Mouse (Mus musculus): ENCODE measurements around the gene Lmna. TPM values are rescaled to one million over a fixed set of nuclear protein-coding genes. Genes with fewer than 3 reads are reported as not detected.

Lmna gene
- total and polyA plus RNA-seq, 2 experiments, result 28.2 to 44.7 TPM

DNA sequence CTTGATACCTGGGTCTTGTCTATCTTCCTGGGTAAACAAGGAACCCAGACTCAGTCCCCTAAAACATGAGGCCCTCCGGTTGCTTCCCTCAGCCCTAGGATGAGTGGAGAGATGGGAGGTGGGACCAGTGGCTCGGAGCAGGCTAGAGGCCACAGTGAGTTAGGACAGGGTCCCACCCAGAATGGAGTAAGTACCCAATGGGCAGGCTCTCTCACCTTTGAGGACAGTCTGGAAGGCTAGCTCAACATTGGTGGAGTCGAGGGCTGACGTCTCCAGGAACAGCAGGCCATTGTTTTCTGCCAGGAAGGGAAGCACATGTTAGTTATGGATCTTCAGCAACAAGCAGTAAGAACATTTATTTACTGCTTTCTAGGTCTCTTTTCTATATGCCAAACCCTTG, 32.7 kb upstream of the Lmna start:
- H3K79me2 ChIP-seq (ENCODE audit: control insufficient read depth, insufficient read depth, low read length), result no peaks in the 10 kb centered on the region
- H3K27ac ChIP-seq (replicated peaks; ENCODE audit: insufficient read depth, low read depth, low read length), result no peak overlapping the region
- H3K4me3 ChIP-seq (ENCODE audit: insufficient read depth, low read depth, low read length), result no peak overlapping the region
- DNase-seq (ENCODE audit: extremely low read depth, low read depth, low spot score), result no peak
- H3K36me3 ChIP-seq (ENCODE audit: control insufficient read depth, insufficient read depth, low read length), result no peaks in the 10 kb centered on the region
- no peak for TF ChIP-seq CTCF (IDR thresholded peaks at IDR 0.05; ENCODE audit: low read depth, low read length)
- TF ChIP-seq POLR2A (IDR thresholded peaks at IDR 0.05; ENCODE audit: extremely low read depth, insufficient read depth, low read length), result no peak
- H3K27me3 ChIP-seq (ENCODE audit: control insufficient read depth, insufficient read depth, low read length), result no peaks in the 10 kb centered on the region
- H3K9ac ChIP-seq (ENCODE audit: low read depth, low read length), result no peak overlapping the region
- H3K4me1 ChIP-seq (ENCODE audit: control insufficient read depth, insufficient read depth, low read length), result no peaks in the 10 kb centered on the region
- WGBS, result 91% methylated on average over 4 of the region's 4 CpGs

- Histone ChIP-seq H3K36me3 (ENCODE audit: control insufficient read depth, insufficient read depth, low read length) (no peaks in the 10 kb centered on the region), H3K79me2 (ENCODE audit: control insufficient read depth, insufficient read depth, low read length) (no peaks in the 10 kb centered on the region), H3K9ac (ENCODE audit: low read depth, low read length) (no peak overlapping the region), H3K4me3 (ENCODE audit: insufficient read depth, low read depth, low read length) (no peak overlapping the region), H3K27me3 (ENCODE audit: control insufficient read depth, insufficient read depth, low read length) (no peaks in the 10 kb centered on the region), H3K27ac (replicated peaks; ENCODE audit: insufficient read depth, low read depth, low read length) (no peak overlapping the region), H3K4me1 (ENCODE audit: control insufficient read depth, insufficient read depth, low read length) (no peaks in the 10 kb centered on the region)
- TF ChIP-seq CTCF (IDR thresholded peaks at IDR 0.05; ENCODE audit: low read depth, low read length) (no peak), POLR2A (IDR thresholded peaks at IDR 0.05; ENCODE audit: extremely low read depth, insufficient read depth, low read length) (no peak)
- WGBS, result 88% methylated on average over 7 of the region's 7 CpGs
- DNase-seq (ENCODE audit: extremely low read depth, low read depth, low spot score), result no peak
These were observed 32.1 kb upstream of the Lmna start for GRCm38 (mm10) chr3:88541622-88542401.

GRCm38 (mm10) chr3:88540085-88540484, 30.3 kb upstream of the Lmna start:
- no peaks in the 10 kb centered on the region for H3K79me2 ChIP-seq (ENCODE audit: control insufficient read depth, insufficient read depth, low read length)
- WGBS, result 86% methylated on average over 5 of the region's 5 CpGs
- no peaks in the 10 kb centered on the region for H3K27me3 ChIP-seq (ENCODE audit: control insufficient read depth, insufficient read depth, low read length)
- no peak for TF ChIP-seq POLR2A (IDR thresholded peaks at IDR 0.05; ENCODE audit: extremely low read depth, insufficient read depth, low read length)
- TF ChIP-seq CTCF (IDR thresholded peaks at IDR 0.05; ENCODE audit: low read depth, low read length), result no peak
- H3K36me3 ChIP-seq (ENCODE audit: control insufficient read depth, insufficient read depth, low read length), result no peaks in the 10 kb centered on the region
- H3K9ac ChIP-seq (ENCODE audit: low read depth, low read length), result no peak overlapping the region
- no peak for DNase-seq (ENCODE audit: extremely low read depth, low read depth, low spot score)
- no peak overlapping the region for H3K27ac ChIP-seq (replicated peaks; ENCODE audit: insufficient read depth, low read depth, low read length)
- H3K4me3 ChIP-seq (ENCODE audit: insufficient read depth, low read depth, low read length), result no peak overlapping the region
- no peaks in the 10 kb centered on the region for H3K4me1 ChIP-seq (ENCODE audit: control insufficient read depth, insufficient read depth, low read length)

GRCm38 (mm10) chr3:88539397-88539796, 29.6 kb upstream of the Lmna start:
- Histone ChIP-seq H3K36me3 (ENCODE audit: control insufficient read depth, insufficient read depth, low read length) (no peaks in the 10 kb centered on the region), H3K4me3 (ENCODE audit: insufficient read depth, low read depth, low read length) (no peak overlapping the region), H3K4me1 (ENCODE audit: control insufficient read depth, insufficient read depth, low read length) (no peaks in the 10 kb centered on the region), H3K79me2 (ENCODE audit: control insufficient read depth, insufficient read depth, low read length) (no peaks in the 10 kb centered on the region), H3K9ac (ENCODE audit: low read depth, low read length) (no peak overlapping the region), H3K27ac (replicated peaks; ENCODE audit: insufficient read depth, low read depth, low read length) (no peak overlapping the region), H3K27me3 (ENCODE audit: control insufficient read depth, insufficient read depth, low read length) (no peaks in the 10 kb centered on the region)
- WGBS, result 60% methylated on average over 3 of the region's 3 CpGs
- no peak for DNase-seq (ENCODE audit: extremely low read depth, low read depth, low spot score)
- TF ChIP-seq CTCF (IDR thresholded peaks at IDR 0.05; ENCODE audit: low read depth, low read length) (no peak), POLR2A (IDR thresholded peaks at IDR 0.05; ENCODE audit: extremely low read depth, insufficient read depth, low read length) (no peak)

DNA sequence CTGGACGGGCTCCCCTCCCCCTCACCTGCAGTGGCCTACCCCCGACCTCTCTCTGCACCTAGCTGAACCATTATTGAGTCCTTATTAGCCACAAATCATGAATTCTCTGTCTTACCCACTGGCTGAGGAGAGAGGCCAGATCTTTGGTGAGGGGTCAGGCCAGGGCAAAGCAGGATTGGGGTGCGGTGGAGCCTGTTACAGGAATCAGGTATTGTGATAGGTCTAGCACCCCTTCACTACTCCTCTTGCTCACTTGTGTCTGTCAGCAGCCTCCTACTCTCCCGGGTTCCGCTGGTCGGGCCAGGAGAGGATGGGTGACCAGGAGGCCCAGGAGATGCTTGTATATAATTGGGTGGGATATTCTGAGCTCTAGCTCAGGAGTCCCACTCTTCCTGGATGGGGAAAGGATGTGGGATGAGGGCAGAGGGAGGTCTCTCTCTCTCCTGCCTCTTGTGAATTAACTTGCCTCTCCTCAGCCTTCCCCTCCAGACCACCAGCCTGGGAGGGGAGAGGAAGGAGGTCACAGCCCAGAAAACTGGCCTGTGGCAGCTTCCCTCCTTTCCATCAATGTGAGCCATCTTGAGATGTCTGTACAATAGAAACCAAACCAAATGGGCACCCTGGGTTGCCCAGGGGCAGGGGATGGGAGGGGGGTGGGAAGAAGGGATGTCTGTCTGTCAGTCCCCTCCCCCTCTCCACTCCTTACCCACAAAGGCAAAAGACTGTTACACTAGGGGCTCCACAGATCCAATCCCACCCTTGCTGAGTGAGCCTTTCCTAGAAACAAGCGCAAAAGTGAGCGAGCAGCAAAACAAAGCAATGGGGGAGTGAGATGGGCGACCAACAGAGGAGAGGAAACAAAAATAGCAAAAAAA, 28.8 kb upstream of the Lmna start:
- no peaks in the 10 kb centered on the region for H3K36me3 ChIP-seq (ENCODE audit: control insufficient read depth, insufficient read depth, low read length)
- H3K27ac ChIP-seq (replicated peaks; ENCODE audit: insufficient read depth, low read depth, low read length), result no peak overlapping the region
- DNase-seq (ENCODE audit: extremely low read depth, low read depth, low spot score), result no peak
- H3K9ac ChIP-seq (ENCODE audit: low read depth, low read length), result no peak overlapping the region
- H3K27me3 ChIP-seq (ENCODE audit: control insufficient read depth, insufficient read depth, low read length), result no peaks in the 10 kb centered on the region
- WGBS, result 85% methylated on average over 9 of the region's 9 CpGs
- no peak overlapping the region for H3K4me3 ChIP-seq (ENCODE audit: insufficient read depth, low read depth, low read length)
- H3K79me2 ChIP-seq (ENCODE audit: control insufficient read depth, insufficient read depth, low read length), result no peaks in the 10 kb centered on the region
- TF ChIP-seq CTCF (IDR thresholded peaks at IDR 0.05; ENCODE audit: low read depth, low read length) (no peak), POLR2A (IDR thresholded peaks at IDR 0.05; ENCODE audit: extremely low read depth, insufficient read depth, low read length) (no peak)
- H3K4me1 ChIP-seq (ENCODE audit: control insufficient read depth, insufficient read depth, low read length), result no peaks in the 10 kb centered on the region

Measured in liver, adult 2 months (tissue).